Mouse (Mus musculus) heart, postnatal 4 days (tissue): ENCODE measurements around the gene Cars. TPM values are rescaled to one million over a fixed set of nuclear protein-coding genes. Genes with fewer than 3 reads are reported as not detected.
"Not testable (repeated sequence)": the region's sequence is repeated elsewhere in the genome, so short reads cannot be mapped to it uniquely, and the experiment has no call there.

ENCODE experiments used
- DNase-seq: peaks from one replicate; pipeline ENCODE4 v3.0.0; 2021
- total RNA-seq, 2 experiments: library from RNA; stranded (reverse); gene quantifications; 2 replicates each; pipeline ENCODE4 v1.2.3; 2021

Cars gene
- total RNA-seq, 2 experiments from 2014 or later, result 24.5 to 27.1 TPM

DNA sequence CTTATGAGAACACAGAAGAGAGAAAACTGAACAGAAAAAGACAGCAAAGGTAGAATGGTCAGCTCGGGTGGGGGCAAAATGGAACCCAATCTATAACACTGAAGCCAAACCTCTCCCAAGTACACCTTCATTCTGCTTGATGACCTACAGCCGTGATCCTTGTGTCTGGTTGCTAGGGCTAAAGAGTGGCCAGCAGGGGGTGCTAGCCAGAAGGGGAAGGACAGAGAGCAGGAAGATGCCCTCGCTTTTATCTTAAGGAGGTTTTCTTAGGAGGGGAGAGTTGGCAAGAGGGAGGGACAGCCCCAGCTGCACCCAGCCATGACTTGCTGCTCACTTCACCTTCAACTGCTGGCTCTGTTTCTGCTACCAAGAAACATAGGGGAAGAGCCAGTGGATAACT lies 15.9 kb downstream of the Cars start:
- peak; percentile 78 for DNase-seq

DNA sequence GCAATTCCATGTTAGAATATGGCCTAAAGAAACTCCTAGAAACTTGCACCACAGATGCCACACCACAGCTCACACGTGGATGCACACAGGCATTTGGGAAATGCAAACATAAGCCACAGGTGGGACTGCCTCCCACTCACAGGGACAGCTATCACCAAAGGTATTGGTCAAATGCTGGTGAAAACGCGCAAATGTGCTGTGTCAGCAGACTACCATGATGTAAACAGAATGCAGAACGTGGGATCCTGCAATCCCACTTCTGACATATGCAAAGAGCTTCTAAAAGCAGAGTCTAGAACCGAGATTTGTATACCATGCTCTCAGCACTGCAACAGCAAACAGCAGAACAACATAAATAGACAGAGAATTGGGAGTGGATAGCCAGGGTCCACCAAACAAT lies 16.9 kb downstream of the Cars start:
- no peak for DNase-seq

DNA sequence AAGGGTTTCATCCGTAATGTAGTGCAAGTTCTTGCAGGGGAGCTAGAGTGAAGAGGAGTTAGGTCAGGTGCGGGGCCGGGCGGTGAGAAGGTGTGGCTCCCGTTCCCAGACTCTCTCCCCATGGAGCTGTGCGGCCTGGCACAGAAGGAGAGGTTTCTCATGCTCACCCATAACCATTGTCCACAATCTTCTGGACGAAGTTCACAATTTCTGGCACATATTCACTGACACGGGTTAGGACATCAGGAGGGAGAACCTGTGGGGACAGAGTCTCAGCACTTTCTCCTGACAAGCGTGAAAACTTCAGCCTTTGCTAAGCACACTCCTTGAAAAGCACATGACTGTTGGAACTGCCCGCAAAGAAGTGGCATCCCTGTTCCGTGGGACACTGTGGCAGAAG lies 24.1 kb downstream of the Cars start:
- DNase-seq, result no peak

DNA sequence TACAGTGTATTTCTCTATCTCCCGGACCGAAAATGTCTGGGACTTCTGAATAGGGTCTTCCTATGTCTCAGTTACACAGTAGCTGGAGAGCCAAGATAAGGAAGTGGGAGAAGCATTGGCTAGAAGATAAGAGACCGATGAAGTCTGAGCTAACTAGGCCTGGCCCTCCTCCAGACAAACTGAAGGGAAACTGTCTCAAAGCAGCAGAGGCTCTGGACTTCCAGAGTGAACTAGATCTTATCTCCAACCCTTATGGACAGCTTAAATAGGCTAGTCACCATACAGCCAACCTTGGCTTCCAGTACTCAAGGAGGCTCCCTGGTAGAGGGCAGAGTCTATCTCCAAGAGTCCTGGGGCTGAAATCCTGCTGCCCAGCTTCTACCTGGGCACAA lies 34.2 kb downstream of the Cars start:
- no peak for DNase-seq

DNA sequence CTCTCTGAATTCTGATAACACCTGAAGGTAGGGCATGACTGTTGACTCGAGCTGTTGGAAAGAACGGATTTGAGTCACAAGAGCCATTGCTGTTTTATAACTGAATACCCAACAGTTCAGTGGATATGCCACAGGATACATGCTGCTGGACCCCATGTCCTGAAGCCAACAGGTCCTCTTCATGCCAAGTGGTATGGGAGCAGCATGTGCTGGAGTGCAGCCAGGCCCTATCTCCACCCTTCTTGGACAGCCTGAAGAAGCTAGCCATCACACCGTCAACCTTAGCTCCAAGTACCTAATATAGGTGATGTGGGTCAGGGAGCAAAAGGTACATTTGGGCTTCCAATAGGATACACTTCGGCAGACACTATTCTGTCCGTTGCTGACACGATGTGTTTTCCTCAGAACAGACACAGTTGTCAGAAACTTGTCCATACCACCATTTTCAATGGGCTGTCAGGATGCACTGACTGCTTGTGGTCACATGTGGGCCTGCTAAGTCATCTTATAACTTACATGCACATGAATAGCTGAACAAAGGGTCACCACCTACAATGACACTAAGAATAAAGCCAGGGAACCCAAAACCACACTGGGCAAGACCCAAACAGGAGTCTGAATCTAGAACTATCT lies 34.8 kb downstream of the Cars start:
- DNase-seq, result no peak

DNA sequence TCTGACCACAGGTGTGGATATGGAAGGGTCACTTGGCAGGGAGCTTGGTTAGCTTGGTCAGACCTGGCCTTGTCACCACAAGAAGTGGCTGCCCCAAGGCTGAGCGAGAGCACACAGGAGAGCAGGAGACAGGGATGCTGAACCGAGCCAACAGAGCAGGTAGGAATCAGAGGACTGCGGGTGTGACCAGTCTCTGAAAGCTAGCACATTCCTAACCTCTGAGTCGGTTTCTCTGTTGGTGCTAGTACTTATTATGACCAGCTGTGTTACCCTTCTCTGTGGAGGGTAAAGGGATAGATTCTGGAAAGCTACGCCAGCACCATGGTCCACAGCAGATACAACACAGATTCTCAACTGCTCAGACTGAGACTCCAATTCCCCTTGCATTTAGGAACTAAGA lies 36.1 kb downstream of the Cars start:
- no peak for DNase-seq

DNA sequence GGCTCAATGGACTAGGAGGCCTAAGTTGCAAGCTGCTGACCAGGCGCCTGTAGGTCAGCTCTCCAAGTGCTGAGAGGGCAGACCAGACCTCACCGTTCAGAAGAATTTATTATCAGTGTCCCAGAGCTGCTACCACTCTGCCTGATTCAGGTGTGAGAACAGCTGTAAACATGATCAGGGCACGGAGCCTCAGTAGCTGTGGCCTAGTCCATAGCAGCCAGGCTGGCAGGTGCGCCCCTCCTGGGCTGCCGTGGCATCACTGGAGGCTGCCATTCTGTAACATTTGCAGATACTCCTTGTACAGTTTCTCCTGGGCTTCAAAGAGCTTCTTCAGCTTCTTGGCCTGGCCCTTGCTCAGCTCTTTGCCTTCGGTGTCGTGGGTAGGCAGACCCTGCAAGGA lies 42.3 kb downstream of the Cars start:
- DNase-seq, result no peak

DNA sequence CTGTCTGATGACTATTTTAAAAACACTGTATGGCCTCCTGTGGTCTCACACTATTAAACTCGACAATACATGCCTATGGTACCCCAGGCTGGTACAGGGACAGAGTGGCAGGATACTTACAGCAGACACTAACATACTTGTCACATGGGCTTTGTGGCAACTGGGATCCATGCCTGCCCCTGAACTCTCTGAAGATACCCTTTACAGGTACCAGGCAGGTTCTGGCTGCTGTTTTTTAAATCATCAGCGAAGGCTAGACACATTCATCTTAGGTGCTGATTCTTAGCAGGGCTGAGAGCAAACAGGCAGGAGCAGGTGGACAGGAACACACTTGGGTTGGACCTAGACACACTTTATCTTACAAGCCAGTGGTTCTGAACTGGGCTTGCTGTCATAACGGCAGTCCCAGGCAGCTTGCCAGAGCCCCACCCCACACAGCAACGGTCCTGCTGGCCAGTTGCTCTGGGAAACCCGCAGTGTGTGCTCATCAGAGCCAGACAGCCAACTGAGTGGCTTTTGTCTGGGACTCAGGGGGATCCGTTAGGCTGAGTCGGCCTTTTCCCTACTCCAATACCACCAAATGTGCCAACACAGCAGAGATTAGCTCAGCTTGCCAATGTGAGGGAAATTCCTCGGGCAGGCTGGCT lies 42.8 kb downstream of the Cars start:
- peak; percentile 55 for DNase-seq

DNA sequence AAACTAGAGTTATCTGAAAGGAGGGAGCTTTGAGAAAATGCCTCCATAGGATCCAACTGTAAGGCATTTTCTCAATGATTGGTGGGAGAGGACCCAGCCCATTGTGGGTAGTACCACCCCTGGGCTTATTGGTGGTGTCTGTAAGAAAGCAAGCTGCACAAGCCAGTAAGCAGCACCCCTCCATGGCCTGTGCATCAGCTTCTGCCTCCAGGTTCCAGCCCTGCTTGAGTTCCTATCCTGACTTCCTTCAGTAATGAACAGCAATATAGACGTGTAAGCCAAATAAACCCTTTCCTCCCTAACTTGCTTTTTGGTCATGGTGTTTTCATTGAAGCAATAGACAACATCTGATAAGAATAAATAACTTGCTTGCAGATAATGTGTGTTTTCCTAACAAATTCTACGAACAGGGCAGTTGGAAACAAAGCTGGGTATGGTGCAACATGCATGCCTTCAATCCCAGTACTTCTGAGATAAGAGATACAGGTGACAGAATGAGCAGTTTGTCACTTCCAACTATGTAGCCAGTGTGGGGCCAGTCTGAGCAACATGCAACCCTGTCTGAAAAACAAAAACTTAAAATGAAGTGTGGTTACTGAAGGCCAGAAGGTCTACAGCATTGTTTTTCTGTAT lies 50.2 kb downstream of the Cars start:
- no peak for DNase-seq

DNA sequence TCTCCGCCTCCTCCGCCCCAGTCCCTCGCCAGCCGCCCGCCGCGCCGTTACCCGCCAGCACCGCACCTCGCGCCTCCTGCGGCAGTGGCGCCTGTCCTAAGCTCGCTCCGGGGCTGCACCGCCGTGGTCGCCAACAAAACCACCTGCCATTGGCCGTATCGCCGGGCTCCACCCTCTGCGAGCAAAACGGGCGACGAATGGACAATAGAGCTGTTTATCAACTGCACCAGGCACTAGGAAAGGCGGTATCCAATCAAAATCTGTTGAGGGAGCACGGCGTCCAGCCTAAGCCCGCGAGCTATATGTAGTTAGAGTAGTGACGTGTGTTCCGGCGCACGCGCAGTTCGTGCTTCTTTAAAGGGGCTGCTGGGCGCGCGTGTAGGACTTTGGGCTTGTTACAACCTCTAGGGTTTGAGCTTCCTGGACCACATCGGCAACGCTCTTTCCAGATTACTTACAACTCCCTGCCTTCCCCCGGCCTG lies 50.9 kb downstream of the Cars start, which contains the start of gene Nap1l4:
Gene Nap1l4 (minus strand): TSS at position 131 of the 482 bp plus-strand sequence.
- DNase-seq, result peak; percentile 100

DNA sequence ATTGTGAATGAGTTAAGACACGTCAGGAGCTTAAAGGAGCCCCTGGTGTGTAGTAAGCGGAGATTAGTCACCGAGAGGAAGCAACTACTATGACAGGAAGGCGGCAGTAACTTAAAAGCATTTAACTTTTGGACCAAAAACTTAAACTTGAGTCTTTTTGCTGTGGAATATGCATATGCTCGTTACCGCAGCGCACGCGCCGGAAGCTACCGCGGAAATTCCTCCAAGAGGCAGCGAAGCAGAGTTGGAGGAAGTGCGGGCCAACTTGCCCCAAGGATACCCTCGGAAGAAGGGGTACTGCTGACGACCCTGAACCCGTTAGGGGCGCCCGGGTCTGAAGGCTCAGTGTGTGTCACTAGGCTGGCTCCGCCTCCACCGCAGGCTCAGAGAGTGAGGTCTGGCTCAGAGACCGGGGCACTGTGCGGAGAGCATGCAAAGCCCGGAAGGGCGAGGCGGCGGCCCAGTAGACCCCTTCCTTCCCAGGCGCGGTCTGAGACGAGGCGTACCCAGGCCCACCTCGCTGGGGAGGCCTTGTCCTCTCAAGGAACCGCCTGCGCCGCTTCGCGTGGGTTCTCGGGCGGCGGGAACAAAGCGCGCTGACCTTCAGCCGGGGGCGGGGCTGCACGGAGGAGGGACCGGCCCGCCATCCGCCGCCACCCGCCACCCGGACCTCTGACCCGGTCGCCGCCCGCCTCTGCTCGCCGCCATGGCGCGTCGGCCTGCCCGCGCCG lies 51.5 kb downstream of the Cars start:
- DNase-seq, result no peak

DNA sequence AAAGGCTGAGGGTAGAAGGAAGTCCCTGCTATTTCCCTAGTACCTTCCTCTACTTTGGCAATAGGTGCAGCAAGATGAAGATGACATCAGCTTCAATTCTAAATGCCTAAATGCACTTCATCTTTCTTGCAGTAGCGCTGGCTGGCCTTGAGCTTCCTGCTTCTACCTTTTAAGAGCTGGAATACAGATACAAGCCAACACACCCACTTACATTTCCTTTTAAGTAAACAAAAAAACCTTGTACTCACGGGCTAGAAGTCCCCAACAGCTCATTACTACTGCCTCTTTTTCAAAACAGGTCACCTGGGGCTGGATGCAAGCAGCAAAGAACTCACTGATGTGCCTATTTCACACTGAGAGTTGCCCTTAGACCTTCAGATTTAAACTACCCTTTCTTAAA lies 53.3 kb downstream of the Cars start:
- no peak for DNase-seq

DNA sequence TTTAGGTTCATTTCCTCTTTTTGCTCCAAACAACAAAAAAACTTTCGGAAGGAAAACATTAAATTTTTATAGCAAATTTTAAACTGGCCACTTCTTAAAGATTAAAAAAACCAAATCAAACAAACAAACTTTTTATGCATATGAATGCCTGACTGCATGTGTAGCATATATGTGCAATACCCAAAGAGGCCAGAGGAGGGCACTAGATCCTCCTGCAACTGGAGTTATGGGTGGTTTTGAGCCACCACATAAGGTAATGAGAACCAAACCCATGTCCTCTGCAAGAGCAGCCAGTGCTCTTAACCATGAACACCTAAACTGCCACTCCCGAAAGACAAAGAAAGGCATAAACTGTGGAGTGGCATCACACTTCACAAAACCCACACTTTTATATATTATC lies 55.5 kb downstream of the Cars start:
- peak; percentile 48 for DNase-seq

DNA sequence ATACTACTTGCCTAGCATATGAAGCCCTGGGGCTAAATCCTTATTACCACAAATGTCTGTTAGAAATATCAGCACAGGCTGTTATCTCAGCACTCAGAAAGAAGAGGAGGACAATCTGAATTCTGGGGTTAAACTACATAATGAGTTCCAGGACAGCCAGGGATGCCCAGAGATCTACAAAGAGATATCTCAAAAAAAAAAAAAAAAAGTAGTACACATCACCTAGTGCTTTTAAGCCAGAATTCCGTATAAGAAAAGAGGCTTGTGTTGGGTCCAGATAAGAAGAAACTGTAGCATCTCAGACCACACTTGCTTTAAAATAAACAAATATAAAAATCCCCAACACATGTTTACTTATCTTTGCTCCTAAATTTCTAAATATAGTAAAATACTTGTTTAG lies 61.2 kb downstream of the Cars start:
- no peak for DNase-seq

DNA sequence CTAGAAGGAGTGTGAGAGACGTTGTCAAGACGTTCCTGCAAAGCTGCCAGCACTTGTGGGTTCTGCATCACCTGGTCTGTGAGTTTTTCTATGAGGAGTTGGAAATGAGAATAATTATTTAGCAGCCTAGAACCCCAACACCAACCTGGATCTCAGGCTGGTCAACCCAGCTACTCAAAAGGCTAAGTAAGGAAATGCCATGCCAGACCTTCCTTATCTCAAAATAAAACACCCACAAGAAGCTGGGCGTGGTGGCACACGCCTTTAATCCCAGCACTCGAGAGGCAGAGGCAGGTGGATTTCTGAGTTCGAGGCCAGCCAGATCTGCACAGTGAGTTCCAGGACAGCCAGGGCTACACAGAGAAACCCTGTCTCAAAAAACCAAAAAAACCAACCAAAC lies 61.7 kb downstream of the Cars start:
- not testable (repeated sequence) for DNase-seq

DNA sequence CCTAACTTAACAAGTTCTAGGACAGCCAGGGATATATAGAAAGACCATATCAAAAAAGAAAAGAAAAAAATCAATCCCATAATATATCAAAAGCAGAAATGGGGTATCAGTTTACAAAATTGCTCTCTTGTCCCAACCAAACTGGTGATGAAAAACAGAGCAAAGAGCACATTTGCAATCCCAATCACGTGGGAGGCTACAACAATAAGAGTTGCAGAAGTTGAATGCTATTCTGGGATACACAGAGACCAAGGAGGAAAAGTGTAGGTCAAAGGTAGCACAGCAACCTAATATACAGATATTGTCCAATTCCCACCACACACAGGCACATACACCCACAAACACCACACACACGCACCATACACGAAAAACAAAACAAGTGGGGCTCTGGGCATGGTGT lies 63.6 kb downstream of the Cars start:
- DNase-seq, result no peak

DNA sequence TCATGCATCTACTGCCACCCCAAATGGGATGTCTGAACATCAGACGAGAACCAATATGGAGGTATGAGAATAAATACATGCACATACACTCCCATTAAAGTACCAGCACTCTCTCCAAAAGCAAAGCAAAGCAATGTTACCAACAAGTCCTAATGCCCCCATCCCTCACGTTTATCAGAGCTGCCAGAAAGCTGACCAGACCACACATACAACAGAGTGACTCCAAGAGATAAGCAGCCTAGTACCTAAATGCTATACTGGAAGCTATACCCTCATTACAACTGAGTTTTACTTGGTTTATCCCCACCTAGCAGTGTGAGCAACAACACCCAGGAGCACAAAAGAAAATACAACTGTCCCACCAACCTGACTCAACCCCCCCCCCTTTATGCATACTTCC lies 66.6 kb downstream of the Cars start:
- DNase-seq, result no peak

DNA sequence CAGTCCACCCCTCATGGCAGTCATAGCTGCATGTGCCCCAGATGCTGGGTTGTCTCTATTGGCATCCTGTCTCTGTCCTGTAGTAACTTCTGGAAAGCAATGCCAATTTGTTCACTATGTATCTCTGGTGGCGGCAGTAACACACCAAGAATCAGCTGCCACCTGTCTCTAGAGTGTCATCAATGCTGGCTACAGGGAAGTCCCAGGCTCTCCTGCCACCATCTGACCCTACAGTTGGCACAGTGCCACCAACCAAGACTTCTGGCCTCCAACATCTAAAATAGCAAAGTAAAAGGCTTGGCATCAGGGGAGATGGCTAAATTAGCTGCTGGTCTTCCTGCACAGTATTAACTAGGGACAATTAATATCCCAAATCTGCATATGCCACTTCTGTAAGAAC lies 67.5 kb downstream of the Cars start:
- DNase-seq, result peak; percentile 28

DNA sequence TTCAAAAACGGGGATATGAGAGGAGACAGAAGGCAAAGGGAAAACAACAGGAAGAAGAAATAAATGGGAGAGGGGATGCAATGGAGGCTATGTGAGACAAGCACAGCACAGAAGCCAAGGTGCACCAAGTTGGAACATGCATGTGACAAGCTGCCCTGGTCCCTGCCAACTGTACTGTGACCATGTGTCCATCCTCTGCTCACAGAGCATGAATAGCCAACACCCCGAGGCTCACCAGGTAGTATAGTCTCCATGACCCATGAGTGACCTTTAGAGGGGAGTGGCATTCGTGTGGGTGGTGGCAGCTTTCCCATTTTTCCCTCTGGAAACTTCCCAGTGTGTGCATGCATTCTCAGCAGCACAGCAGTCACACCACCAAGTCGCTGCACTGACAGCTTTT lies 80.6 kb downstream of the Cars start:
- DNase-seq, result no peak

DNA sequence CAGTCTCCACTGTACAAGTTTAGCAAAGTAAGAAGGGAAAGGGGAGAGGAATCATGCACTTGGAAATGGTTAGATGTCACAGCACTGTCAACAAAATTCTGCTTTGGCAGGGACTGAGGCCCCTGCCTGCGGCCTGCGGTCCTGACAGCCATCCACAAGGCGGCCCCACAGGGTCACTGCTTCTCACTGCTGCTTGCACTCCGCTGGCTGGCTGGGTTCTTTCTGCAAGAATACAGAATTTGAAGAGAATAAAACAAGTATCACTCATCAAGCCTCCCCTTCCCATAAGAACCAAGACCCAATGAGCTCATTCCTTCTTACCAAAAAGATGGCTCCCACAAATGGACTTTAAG lies 85.5 kb downstream of the Cars start:
- DNase-seq, result no peak

DNA sequence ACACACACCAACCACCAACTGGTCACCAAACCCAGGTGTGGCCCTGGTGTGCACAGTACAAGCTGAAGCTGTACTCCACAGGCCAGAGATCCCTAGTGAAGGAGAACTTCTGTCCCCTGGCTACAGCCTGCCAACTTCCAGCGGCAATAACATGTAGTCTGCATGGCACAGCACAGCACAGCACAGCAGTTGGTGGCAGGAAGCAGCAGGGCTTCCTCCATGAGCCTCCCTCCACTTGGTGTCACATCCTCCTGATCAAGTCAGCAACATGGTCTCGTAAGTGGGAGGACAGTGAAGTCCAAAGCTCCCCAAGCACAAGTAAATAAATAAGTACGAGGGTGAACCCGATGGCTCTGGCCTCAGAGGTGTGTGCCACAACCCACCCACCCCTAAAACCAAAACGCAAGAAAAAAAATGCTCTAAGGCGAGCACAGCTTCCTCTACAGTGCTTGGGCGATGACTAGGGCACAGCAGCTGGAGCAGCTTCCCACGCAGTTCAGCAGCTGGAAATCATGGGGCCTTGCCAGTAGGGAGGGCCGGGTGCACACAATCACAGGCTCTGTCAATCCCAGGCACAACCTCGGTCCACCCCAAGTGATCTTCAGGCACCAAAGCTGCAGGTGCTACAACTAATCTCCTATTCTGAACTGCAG lies 86.0 kb downstream of the Cars start:
- DNase-seq, result peak; percentile 53

DNA sequence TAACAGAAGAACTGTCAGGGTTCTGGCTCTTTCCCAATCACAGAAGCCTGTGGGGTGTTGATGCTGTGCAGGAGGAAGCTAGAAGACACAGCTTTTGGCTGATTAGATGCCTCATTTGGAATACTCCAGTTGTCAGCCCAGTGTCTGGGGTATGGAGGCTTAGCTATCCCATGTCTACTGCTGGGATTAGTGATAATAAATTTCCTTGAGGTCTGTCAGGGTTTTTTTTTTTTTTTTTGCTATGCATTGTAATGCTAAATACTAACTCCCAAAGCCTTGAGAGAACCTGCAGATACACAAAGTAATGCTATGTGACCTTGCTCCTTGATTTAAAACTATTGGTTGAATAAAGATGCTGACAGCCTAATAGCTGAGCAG lies 88.6 kb downstream of the Cars start:
- no peak for DNase-seq
